Mouse (Mus musculus): ENCODE measurements around the gene Fam83e. TPM values are rescaled to one million over a fixed set of nuclear protein-coding genes. Genes with fewer than 3 reads are reported as not detected.
A peak's percentile ranks its signal among the peaks of the same experiment; 100 is the strongest.

Gene Fam83e
- 12.2 and 15.0 TPM in 2 replicates for polyA plus RNA-seq (2012; rRNA removed)

DNA sequence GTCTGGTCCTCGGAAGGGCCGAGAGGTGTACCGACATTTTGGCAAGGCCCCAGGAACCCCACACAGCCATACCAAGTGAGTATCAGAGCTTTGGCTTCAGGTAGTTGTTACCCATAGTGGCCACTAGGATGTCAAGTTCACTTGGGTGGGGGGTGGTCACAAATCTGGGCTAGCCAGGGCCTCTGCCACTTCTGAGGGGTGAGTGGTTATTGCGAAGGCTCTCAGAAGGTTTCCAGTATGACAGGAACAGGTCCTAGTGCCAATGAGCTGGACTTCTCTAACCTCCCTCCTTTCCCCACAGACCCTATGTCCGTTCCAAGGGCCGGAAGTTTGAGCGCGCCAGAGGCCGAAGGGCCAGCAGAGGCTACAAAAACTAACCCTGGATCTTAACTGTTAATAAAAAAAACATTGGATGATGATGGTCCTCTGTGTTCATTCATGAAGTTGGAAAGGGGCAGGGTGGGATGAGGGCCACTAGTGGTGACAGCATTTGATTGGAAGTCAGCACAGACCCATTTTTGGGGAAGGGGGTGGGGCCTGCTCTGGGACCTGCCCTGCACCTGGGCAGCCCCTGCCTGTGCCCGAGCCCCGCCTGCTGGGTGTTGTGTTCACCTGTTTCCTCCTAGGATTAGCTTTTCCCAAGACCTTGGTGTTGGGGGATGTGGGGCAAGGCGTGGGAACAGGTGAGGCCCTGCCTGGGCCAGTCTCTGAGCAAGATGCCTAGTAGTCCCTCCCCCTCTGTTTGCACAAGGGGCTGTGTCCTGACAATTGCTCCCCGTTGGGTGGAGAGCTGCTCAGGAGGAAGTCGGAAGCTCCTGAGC lies at the start of gene Fam83e:
TSS of gene Fam83e (plus strand) at position 800 of the 821 bp plus-strand sequence.
- Histone ChIP-seq H3K4me3 (replicated peaks; ENCODE audit: extremely low read depth, low read depth, low read length) (no peak within 1 kb of the TSS), H3K4me1 (ENCODE audit: control insufficient read depth, insufficient read depth, low read length) (peaks cover 13% of the 10 kb centered on the region)
- TF ChIP-seq POLR2A (IDR thresholded peaks at IDR 0.05; ENCODE audit: borderline replicate concordance, extremely low read depth, low read depth, low read length) (no peak), CTCF (IDR thresholded peaks at IDR 0.05; ENCODE audit: insufficient read depth, low read length) (no peak)
- no peak for DNase-seq
- WGBS, result 69% methylated on average over 14 of the region's 14 CpGs

- WGBS, result 66% methylated on average over 7 of the region's 7 CpGs
- Histone ChIP-seq H3K4me1 (ENCODE audit: control insufficient read depth, insufficient read depth, low read length) (peaks cover 24% of the 10 kb centered on the region), H3K4me3 (replicated peaks; ENCODE audit: extremely low read depth, low read depth, low read length) (no peak overlapping the region)
- no peak for TF ChIP-seq POLR2A (IDR thresholded peaks at IDR 0.05; ENCODE audit: borderline replicate concordance, extremely low read depth, low read depth, low read length)
- TF ChIP-seq CTCF (IDR thresholded peaks at IDR 0.05; ENCODE audit: insufficient read depth, low read length), result no peak
- DNase-seq, result no peak
Measured at GRCm38 (mm10) chr7:45677627-45678295, 43.3 kb upstream of the Fam83e start.

GRCm38 (mm10) chr7:45678513-45678912 lies 42.5 kb upstream of the Fam83e start:
- 94% methylated on average over 14 of the region's 14 CpGs for WGBS

DNA sequence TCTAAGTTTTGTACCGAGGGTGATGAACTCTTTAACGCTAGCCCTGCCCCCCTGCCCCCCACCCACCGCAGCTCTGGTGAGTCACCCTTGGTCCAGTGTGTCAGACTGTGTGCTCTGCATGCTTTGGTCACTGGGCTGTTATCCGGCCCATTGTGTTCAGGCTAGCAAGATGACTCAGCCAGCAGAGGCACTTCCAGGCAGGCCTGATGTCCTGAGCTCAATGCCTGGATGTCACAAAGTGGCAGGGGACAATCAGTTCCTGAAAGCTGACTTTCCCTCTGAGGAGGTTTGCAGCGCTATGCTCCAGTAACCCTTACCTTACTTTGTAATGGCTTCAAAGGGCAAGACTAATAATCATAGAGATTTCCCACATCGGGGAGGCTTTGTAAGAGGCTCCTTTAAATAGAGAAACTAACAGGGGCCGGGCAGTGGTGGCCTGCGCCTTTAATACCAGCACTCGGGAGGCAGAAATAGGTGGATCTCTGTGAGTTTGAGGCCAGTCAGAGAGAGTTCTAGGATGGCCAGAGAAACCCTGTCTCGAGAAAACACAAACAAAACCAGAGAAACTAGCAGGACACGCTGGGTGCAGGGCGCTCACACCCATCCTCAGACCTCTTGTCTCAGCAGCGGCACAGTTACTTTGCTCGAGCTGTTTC lies 40.9 kb upstream of the Fam83e start:
- TF ChIP-seq POLR2A (IDR thresholded peaks at IDR 0.05; ENCODE audit: borderline replicate concordance, extremely low read depth, low read depth, low read length), result no peak
- no peak for TF ChIP-seq CTCF (IDR thresholded peaks at IDR 0.05; ENCODE audit: insufficient read depth, low read length)
- H3K4me1 ChIP-seq (ENCODE audit: control insufficient read depth, insufficient read depth, low read length), result peaks cover 24% of the 10 kb centered on the region
- 54% methylated on average over 14 of the region's 14 CpGs for WGBS
- no peak overlapping the region for H3K4me3 ChIP-seq (replicated peaks; ENCODE audit: extremely low read depth, low read depth, low read length)
- no peak for DNase-seq

More at GRCm38 (mm10) chr7:45678513-45678912, 42.5 kb upstream of the Fam83e start:
- DNase-seq, result no peak
- TF ChIP-seq CTCF (IDR thresholded peaks at IDR 0.05; ENCODE audit: insufficient read depth, low read length) (no peak), POLR2A (IDR thresholded peaks at IDR 0.05; ENCODE audit: borderline replicate concordance, extremely low read depth, low read depth, low read length) (no peak)
- H3K4me3 ChIP-seq (replicated peaks; ENCODE audit: extremely low read depth, low read depth, low read length), result no peak overlapping the region
- H3K4me1 ChIP-seq (ENCODE audit: control insufficient read depth, insufficient read depth, low read length), result peaks cover 24% of the 10 kb centered on the region

DNA sequence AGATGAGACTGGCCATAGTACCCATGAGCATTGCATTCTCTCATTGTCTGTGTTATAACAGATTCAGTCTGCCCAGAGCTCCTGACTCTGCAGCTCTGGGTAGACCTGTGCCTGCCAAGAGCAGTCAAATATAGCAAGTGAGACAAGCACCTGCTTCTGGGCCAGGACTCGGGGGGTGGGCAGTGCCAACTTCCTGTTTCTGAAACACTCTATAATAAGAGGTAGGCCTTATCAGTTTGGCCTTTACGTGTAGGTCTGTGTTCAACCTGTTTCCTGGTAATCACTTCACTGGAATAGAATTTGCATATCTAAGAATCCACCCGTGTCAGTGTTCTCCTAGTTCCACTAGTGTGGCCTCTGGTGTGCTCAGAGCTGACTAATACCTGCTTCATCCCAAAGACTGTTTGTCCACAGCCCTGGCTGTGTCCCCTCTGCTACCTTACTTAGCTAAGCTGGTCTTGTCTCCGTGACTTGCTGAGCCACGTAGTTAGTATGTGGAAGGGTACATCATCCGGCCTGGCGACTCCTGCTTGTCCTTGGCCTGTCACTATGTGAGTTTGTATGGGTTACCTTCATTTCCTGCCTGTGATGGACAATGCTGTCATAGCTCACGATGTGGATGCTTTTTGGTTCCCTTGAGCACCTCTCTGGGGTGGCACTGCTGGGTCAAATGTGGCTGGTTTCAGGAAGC lies 39.8 kb upstream of the Fam83e start:
- peaks cover 26% of the 10 kb centered on the region for H3K4me1 ChIP-seq (ENCODE audit: control insufficient read depth, insufficient read depth, low read length)
- no peak for DNase-seq
- H3K4me3 ChIP-seq (replicated peaks; ENCODE audit: extremely low read depth, low read depth, low read length), result no peak overlapping the region
- 41% methylated on average over 8 of the region's 8 CpGs for WGBS
- TF ChIP-seq POLR2A (IDR thresholded peaks at IDR 0.05; ENCODE audit: borderline replicate concordance, extremely low read depth, low read depth, low read length) (no peak), CTCF (IDR thresholded peaks at IDR 0.05; ENCODE audit: insufficient read depth, low read length) (no peak)

DNA sequence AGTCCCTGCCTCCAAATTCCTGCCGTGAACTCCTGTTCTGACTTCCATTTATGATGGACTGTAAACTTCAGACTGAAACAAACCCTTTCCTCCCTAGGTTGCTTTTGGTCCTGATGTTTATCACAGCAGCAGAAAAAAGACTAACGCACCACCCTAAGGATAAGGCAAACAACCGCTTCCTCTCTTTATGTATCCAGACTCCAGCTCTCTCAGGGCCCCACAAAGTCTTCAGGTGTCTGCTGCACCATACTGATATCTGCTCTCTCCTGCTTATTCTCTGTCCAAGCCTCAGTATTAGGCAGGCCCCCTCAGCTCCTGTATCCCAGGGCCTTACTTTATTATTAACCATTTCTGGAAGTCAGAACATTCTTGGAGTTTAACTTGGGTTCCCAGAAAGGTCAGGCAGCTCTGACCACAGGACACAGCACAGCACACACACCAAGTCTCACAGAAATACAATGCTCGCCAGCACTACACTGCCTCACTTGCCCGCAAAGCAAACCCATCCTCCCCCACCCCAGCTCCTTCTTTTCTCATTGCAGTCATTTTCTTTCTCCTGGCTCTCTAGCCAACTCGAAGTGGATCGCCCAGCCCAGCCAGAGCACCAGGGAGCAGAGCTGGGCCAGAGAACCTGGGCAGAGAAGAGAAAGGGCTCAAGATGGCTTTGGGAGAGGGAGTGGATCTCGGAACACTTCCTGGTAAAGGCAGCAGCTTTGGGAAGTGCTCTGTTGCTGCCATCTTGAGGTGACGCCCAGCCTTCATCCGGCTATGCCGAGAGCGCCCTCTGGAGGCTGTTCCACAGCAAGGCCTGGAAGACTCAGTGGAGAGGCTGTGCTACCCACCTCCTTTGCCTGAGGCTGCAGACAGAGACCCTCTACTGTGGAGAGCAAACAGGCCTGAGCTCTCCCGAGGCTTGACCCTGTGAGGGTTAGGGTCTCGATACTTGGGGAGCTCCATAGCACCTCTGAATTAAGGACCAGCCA lies 38.6 kb upstream of the Fam83e start:
- H3K4me1 ChIP-seq (ENCODE audit: control insufficient read depth, insufficient read depth, low read length), result peaks cover 28% of the 10 kb centered on the region

GRCm38 (mm10) chr7:45683396-45684050 lies 37.5 kb upstream of the Fam83e start, which contains the start of gene Ntn5:
Ntn5 (plus strand) TSS chr7:45684022.
- no peak for DNase-seq
- H3K4me1 ChIP-seq (ENCODE audit: control insufficient read depth, insufficient read depth, low read length), result peaks cover 28% of the 10 kb centered on the region
- TF ChIP-seq POLR2A (IDR thresholded peaks at IDR 0.05; ENCODE audit: borderline replicate concordance, extremely low read depth, low read depth, low read length) (no peak), CTCF (IDR thresholded peaks at IDR 0.05; ENCODE audit: insufficient read depth, low read length) (no peak)
- no peak within 1 kb of the TSS for H3K4me3 ChIP-seq (replicated peaks; ENCODE audit: extremely low read depth, low read depth, low read length)
- 77% methylated on average over 7 of the region's 7 CpGs for WGBS

More for the DNA sequence above, 38.6 kb upstream of the Fam83e start:
- H3K4me3 ChIP-seq (replicated peaks; ENCODE audit: extremely low read depth, low read depth, low read length), result peak overlapping the region; percentile 24
- WGBS, result 24% methylated on average over 14 of the region's 14 CpGs
- TF ChIP-seq CTCF (IDR thresholded peaks at IDR 0.05; ENCODE audit: insufficient read depth, low read length) (peak; percentile 99), POLR2A (IDR thresholded peaks at IDR 0.05; ENCODE audit: borderline replicate concordance, extremely low read depth, low read depth, low read length) (peak; percentile 59; the same call in 1 of the 2 replicates)
- DNase-seq, result peak; percentile 81

DNA sequence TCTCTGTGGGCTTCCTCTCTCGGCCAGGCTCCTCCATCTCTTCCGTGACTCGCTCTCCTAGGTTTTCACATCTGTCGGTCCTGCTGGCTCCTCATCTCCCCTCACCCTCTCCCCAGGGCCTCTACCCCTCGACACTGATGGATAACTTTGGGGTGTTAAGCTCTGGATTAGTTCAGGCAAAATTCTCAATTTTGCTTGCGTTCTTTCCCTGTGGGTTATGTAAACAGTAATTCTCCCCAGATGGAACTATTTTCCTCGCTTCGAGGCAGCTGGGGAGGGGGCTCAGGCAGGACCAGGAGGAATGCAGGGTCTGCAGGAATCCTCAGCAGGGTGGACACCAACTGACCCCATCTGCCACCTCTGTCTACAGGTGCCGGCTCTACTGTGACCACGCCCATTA lies 35.2 kb upstream of the Fam83e start:
- peaks cover 17% of the 10 kb centered on the region for H3K4me1 ChIP-seq (ENCODE audit: control insufficient read depth, insufficient read depth, low read length)
- no peak for DNase-seq
- 58% methylated on average over 10 of the region's 10 CpGs for WGBS
- no peak for TF ChIP-seq POLR2A (IDR thresholded peaks at IDR 0.05; ENCODE audit: borderline replicate concordance, extremely low read depth, low read depth, low read length)
- TF ChIP-seq CTCF (IDR thresholded peaks at IDR 0.05; ENCODE audit: insufficient read depth, low read length), result no peak
- no peak overlapping the region for H3K4me3 ChIP-seq (replicated peaks; ENCODE audit: extremely low read depth, low read depth, low read length)
